Mouse (Mus musculus): ENCODE results near the gene Farsb. TPM values are rescaled to one million over a fixed set of nuclear protein-coding genes. Genes with fewer than 3 reads are reported as not detected.

Farsb gene
- polyA plus RNA-seq, 1 experiment from 2014 or later = 101 TPM

DNA sequence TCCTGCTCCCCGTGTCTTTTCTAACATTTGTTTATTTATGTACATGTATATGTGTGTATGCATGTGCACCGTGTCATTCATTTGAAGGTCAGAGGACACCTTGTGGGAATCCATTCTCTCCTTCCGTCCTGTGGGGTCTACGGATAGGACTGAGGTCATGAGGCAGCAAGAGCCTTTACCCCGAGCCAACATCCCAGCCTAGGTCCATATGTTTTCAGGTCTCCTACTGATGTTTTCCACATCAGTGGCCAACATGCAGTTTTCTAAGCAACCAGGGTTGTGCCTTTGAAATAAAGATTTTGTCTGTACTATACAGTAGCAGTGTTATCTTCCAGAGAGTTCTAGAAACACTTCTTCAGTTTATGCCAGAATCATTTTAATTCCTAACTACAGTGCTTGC, 114.9 kb downstream of the Farsb start:
- 97% methylated on average over 4 of the region's 5 CpGs for WGBS (ENCODE audit: missing documents)
- no peak overlapping the region for H3K4me3 ChIP-seq (ENCODE audit: inconsistent target)
- H3K79me2 ChIP-seq (ENCODE audit: inconsistent target) = no peaks in the 10 kb centered on the region

GRCm38 (mm10) chr1:78372316-78372715, 116.4 kb downstream of the Farsb start:
- Histone ChIP-seq H3K79me2 (ENCODE audit: inconsistent target) (no peaks in the 10 kb centered on the region), H3K36me3 (ENCODE audit: inconsistent target) (no peaks in the 10 kb centered on the region), H3K4me3 (ENCODE audit: inconsistent target) (no peak overlapping the region), H3K27ac (no peak overlapping the region)
- WGBS (ENCODE audit: missing documents) = 89% methylated on average over 9 of the region's 9 CpGs

More for the DNA sequence above, 114.9 kb downstream of the Farsb start:
- H3K27ac ChIP-seq = no peak overlapping the region
- H3K36me3 ChIP-seq (ENCODE audit: inconsistent target) = no peaks in the 10 kb centered on the region

DNA sequence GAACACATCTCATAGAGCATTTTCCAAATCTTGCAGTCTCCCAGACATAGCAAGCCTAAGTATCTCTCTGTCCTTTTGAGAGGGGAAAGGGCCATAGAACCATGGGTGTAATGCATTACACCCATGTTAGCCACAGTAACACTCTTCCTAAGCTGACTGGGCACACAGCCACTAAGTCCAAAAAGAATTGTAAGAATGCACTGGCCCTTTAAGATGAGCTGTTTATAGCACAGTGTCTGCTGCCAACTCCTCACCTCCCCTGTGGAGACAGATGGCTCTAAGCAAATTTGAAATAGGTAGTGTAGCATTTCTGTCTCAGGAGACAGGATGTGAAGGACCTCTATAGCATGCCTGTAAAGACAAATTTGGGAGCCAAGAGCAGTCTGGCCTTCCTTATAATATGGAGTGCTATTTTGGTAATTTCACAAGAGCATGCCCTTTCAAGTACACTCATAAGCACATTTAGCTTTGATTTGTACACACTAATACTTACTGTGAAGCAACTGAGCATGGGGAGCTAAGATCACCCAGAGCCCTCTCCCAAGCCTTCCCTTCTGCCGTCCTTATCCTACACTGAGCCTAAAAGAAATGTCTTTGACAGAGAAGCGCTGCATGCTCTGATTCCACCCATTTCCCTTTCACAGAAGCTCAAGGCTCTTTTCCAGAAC, 117.0 kb downstream of the Farsb start:
- H3K27ac ChIP-seq = no peak overlapping the region
- no peaks in the 10 kb centered on the region for H3K36me3 ChIP-seq (ENCODE audit: inconsistent target)
- no peaks in the 10 kb centered on the region for H3K79me2 ChIP-seq (ENCODE audit: inconsistent target)
- 72% methylated on average over 2 of the region's 2 CpGs for WGBS (ENCODE audit: missing documents)
- H3K4me3 ChIP-seq (ENCODE audit: inconsistent target) = no peak overlapping the region

- no peaks in the 10 kb centered on the region for H3K36me3 ChIP-seq (ENCODE audit: inconsistent target)
- 29% methylated on average over 6 of the region's 6 CpGs for WGBS (ENCODE audit: missing documents)
- H3K79me2 ChIP-seq (ENCODE audit: inconsistent target) = no peaks in the 10 kb centered on the region
- no peak overlapping the region for H3K4me3 ChIP-seq (ENCODE audit: inconsistent target)
- no peak overlapping the region for H3K27ac ChIP-seq
These were observed 118.6 kb downstream of the Farsb start for GRCm38 (mm10) chr1:78370121-78370520.

Other genes with a start within 250 kb of the Farsb start
- gene Sgpp2, start 178.6 kb downstream of the Farsb start, polyA plus RNA-seq (2018) = not detected in 3 replicates
- gene Mogat1, start 22.1 kb upstream of the Farsb start, polyA plus RNA-seq (2018) = not detected in 3 replicates
- not detected in 3 replicates for gene BC035947, start 23.3 kb upstream of the Farsb start, polyA plus RNA-seq (2018)
- gene Acsl3, start 168.9 kb upstream of the Farsb start, polyA plus RNA-seq (2018) = 18.9 to 64.8 TPM (median 22.2 TPM) in 3 replicates
- gene Utp14b, start 169.1 kb upstream of the Farsb start, polyA plus RNA-seq (2018) = 3.4 to 6.5 TPM (median 5.8 TPM) in 3 replicates

All from macrophage (primary cell).